Mouse (Mus musculus): ENCODE measurements at regions not wholly inside any gene's neighbourhood (a gene's known extent, or its start where the extent isn't known, plus 50 kb on each side); places are given as distances from the start of the nearest gene placed in this dataset.
"Not testable (repeated sequence)": the region's sequence is repeated elsewhere in the genome, so short reads cannot be mapped to it uniquely, and the experiment has no call there.

DNA sequence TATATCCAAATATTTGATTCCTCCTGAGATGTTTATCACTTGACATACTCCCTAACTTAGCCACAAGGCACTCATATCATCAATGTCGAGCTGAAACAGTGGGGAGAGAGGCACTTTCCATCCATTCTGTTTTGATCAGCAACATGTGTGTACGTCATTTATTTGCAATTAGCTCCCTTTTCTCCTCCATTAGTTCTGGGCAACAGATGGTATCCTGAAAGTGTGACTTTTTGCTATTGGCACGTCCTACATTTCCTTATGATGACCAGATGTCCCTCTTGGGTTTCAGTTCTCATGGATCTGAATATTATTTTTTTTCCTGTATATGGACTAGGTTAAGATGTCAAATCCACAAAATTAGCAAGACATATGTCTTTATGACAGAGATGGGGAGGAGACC is 492.0 kb downstream of the Gm4340 start:
- Histone ChIP-seq H3K9ac (replicated peaks; ENCODE audit: low read length) (no peak overlapping the region), H3K36me3 (replicated peaks; ENCODE audit: control insufficient read depth, insufficient read depth, low read depth, low read length) (no peaks in the 10 kb centered on the region), H3K9me3 (replicated peaks; ENCODE audit: control insufficient read depth, low read length) (no peaks in the 10 kb centered on the region), H3K4me1 (ENCODE audit: control insufficient read depth, insufficient read depth, low read length) (no peaks in the 10 kb centered on the region), H3K27me3 (ENCODE audit: control insufficient read depth, insufficient read depth, low read length) (no peaks in the 10 kb centered on the region), H3K27ac (replicated peaks; ENCODE audit: low read depth, low read length) (no peak overlapping the region), H3K4me2 (ENCODE audit: low read depth, low read length) (no peak overlapping the region), H3K4me3 (ENCODE audit: low read depth, low read length) (no peak overlapping the region)
- 63% methylated on average over 3 of the region's 3 CpGs for WGBS
- ATAC-seq (replicated peaks; ENCODE audit: insufficient number of reproducible peaks, low FRiP score, low TSS enrichment, low read depth), result no peak
- no peak for DNase-seq (ENCODE audit: low spot score)

- no peak overlapping the region for H3K9ac ChIP-seq (replicated peaks; ENCODE audit: low read length)
- no peaks in the 10 kb centered on the region for H3K9me3 ChIP-seq (replicated peaks; ENCODE audit: control insufficient read depth, low read length)
- H3K4me2 ChIP-seq (ENCODE audit: low read depth, low read length), result no peak overlapping the region
- no peaks in the 10 kb centered on the region for H3K4me1 ChIP-seq (ENCODE audit: control insufficient read depth, insufficient read depth, low read length)
- no peak overlapping the region for H3K27ac ChIP-seq (replicated peaks; ENCODE audit: low read depth, low read length)
- no peak overlapping the region for H3K4me3 ChIP-seq (ENCODE audit: low read depth, low read length)
- H3K36me3 ChIP-seq (replicated peaks; ENCODE audit: control insufficient read depth, insufficient read depth, low read depth, low read length), result no peaks in the 10 kb centered on the region
- ATAC-seq (replicated peaks; ENCODE audit: insufficient number of reproducible peaks, low FRiP score, low TSS enrichment, low read depth) (no peak), DNase-seq (ENCODE audit: low spot score) (no peak)
- H3K27me3 ChIP-seq (ENCODE audit: control insufficient read depth, insufficient read depth, low read length), result no peaks in the 10 kb centered on the region
- WGBS, result 92% methylated on average over 6 of the region's 6 CpGs
These were observed 492.8 kb downstream of the Gm4340 start for GRCm38 (mm10) chr10:104686669-104687068.

DNA sequence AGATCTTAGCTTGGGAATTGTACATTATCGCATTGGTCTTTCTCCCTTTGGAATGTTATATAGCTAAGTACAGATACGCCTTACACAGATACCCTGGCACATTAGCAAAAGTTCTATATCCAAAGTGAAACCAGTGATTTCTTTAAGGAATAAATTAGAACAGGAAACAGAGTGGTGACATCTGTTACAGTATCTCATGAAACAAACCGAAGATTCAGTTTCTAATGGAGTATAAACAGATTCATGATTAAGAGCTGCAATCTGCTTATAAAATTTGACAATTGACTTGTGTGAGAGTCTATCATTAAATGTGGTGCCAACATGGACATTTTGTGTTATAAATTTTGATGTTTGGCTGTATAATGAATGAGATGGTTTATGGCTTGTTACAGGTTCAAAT is 501.1 kb downstream of the Gm4340 start:
- Histone ChIP-seq H3K4me2 (ENCODE audit: low read depth, low read length) (no peak overlapping the region), H3K4me3 (ENCODE audit: low read depth, low read length) (no peak overlapping the region), H3K4me1 (ENCODE audit: control insufficient read depth, insufficient read depth, low read length) (no peaks in the 10 kb centered on the region), H3K9me3 (replicated peaks; ENCODE audit: control insufficient read depth, low read length) (no peaks in the 10 kb centered on the region), H3K27ac (replicated peaks; ENCODE audit: low read depth, low read length) (no peak overlapping the region), H3K9ac (replicated peaks; ENCODE audit: low read length) (no peak overlapping the region), H3K27me3 (ENCODE audit: control insufficient read depth, insufficient read depth, low read length) (no peaks in the 10 kb centered on the region), H3K36me3 (replicated peaks; ENCODE audit: control insufficient read depth, insufficient read depth, low read depth, low read length) (no peaks in the 10 kb centered on the region)
- ATAC-seq (replicated peaks; ENCODE audit: insufficient number of reproducible peaks, low FRiP score, low TSS enrichment, low read depth) (no peak), DNase-seq (ENCODE audit: low spot score) (no peak)
- 90% methylated on average over 3 of the region's 3 CpGs for WGBS

GRCm38 (mm10) chr10:104708926-104709325 is 515.1 kb downstream of the Gm4340 start:
- Histone ChIP-seq H3K4me2 (ENCODE audit: low read depth, low read length) (no peak overlapping the region), H3K27me3 (ENCODE audit: control insufficient read depth, insufficient read depth, low read length) (no peaks in the 10 kb centered on the region), H3K36me3 (replicated peaks; ENCODE audit: control insufficient read depth, insufficient read depth, low read depth, low read length) (no peaks in the 10 kb centered on the region), H3K4me3 (ENCODE audit: low read depth, low read length) (no peak overlapping the region), H3K4me1 (ENCODE audit: control insufficient read depth, insufficient read depth, low read length) (no peaks in the 10 kb centered on the region), H3K9me3 (replicated peaks; ENCODE audit: control insufficient read depth, low read length) (no peaks in the 10 kb centered on the region), H3K9ac (replicated peaks; ENCODE audit: low read length) (no peak overlapping the region), H3K27ac (replicated peaks; ENCODE audit: low read depth, low read length) (no peak overlapping the region)
- no peak for DNase-seq (ENCODE audit: low spot score)
- ATAC-seq (replicated peaks; ENCODE audit: insufficient number of reproducible peaks, low FRiP score, low TSS enrichment, low read depth), result no peak

DNA sequence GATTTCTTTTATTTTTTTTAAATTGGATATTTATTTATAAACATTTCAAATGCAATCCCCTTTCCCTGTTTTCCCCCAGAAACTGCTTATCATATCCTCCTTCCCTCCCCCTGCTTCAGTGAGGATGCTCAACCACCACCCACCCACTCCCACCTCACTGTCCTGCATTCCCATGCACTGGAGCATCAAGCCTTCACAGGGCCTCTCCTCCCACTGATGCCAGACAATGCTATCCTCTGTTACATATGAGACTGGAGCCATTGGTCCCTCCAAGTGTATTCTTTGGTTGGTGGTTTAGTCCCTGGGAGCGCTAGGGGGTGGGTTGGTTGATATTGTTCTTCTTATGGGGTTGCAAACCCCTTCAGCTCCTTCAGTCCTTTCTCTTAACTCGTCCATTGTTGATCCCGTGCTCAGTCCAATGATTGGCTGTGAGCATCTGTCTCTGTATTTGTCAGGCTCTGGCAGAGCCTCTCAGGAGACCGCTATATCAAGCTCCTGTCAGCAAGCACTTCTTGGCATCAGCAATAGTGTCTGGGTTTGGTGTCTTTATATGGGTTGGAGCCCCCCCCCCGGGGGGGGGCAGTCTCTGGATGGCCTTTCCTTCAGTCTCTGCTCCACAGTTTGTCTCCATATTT is 519.6 kb downstream of the Gm4340 start:
- H3K9me3 ChIP-seq (replicated peaks; ENCODE audit: control insufficient read depth, low read length); DNase-seq (ENCODE audit: low spot score); H3K27ac ChIP-seq (replicated peaks; ENCODE audit: low read depth, low read length); H3K9ac ChIP-seq (replicated peaks; ENCODE audit: low read length); H3K4me3 ChIP-seq (ENCODE audit: low read depth, low read length); H3K4me2 ChIP-seq (ENCODE audit: low read depth, low read length); H3K36me3 ChIP-seq (replicated peaks; ENCODE audit: control insufficient read depth, insufficient read depth, low read depth, low read length); H3K4me1 ChIP-seq (ENCODE audit: control insufficient read depth, insufficient read depth, low read length); ATAC-seq (replicated peaks; ENCODE audit: insufficient number of reproducible peaks, low FRiP score, low TSS enrichment, low read depth); H3K27me3 ChIP-seq (ENCODE audit: control insufficient read depth, insufficient read depth, low read length): not testable (repeated sequence)
- 72% methylated on average over 5 of the region's 5 CpGs for WGBS

All from embryonic facial prominence, embryonic 11.5 days (tissue).